Mouse (Mus musculus) gastrocnemius, adult 8-10 months (tissue): ENCODE measurements around the gene Rad23b. TPM values are rescaled to one million over a fixed set of nuclear protein-coding genes. Genes with fewer than 3 reads are reported as not detected.
"Not testable (repeated sequence)": the region's sequence is repeated elsewhere in the genome, so short reads cannot be mapped to it uniquely, and the experiment has no call there.

Experiments used
- DNase-seq, 2 experiments: peaks; one replicate each; pipeline ENCODE4 v3.0.0; 2022; ENCODE audit warnings: low spot score in 2 of 2
- total RNA-seq, 4 experiments: library from RNA; stranded (reverse); gene quantifications; 2 replicates each; pipeline ENCODE4 v1.2.4; 2022

Rad23b gene
- total RNA-seq, 4 experiments from 2014 or later, result 125 to 157 (median 139) TPM

- no peak for DNase-seq
Observed at GRCm38 (mm10) chr4:55354038-55354437, 4.2 kb downstream of the Rad23b start.

- no peak for DNase-seq
Observed at GRCm38 (mm10) chr4:55355845-55356244, 6.0 kb downstream of the Rad23b start.

- no peak for DNase-seq
Observed at GRCm38 (mm10) chr4:55356726-55357125, 6.9 kb downstream of the Rad23b start.

GRCm38 (mm10) chr4:55363866-55364265 lies 14.0 kb downstream of the Rad23b start:
- DNase-seq, result no peak

GRCm38 (mm10) chr4:55364374-55364773 lies 14.5 kb downstream of the Rad23b start:
- no peak for DNase-seq

- DNase-seq, result no peak
Observed at GRCm38 (mm10) chr4:55366014-55366413, 16.2 kb downstream of the Rad23b start.

GRCm38 (mm10) chr4:55370127-55370526 lies 20.3 kb downstream of the Rad23b start:
- no peak for DNase-seq

GRCm38 (mm10) chr4:55371355-55371754 lies 21.5 kb downstream of the Rad23b start:
- DNase-seq, result no peak

GRCm38 (mm10) chr4:55382350-55382749 lies 32.5 kb downstream of the Rad23b start:
- no peak for DNase-seq

- no peak for DNase-seq
Observed at GRCm38 (mm10) chr4:55386768-55387167, 36.9 kb downstream of the Rad23b start.

- no peak for DNase-seq
Observed at GRCm38 (mm10) chr4:55391480-55391879, 41.6 kb downstream of the Rad23b start.

GRCm38 (mm10) chr4:55392445-55392844 lies 42.6 kb downstream of the Rad23b start:
- no peak for DNase-seq

- no peak for DNase-seq
Observed at GRCm38 (mm10) chr4:55397911-55398762, 48.3 kb downstream of the Rad23b start.

- DNase-seq, result no peak
Observed at GRCm38 (mm10) chr4:55398901-55399300, 49.1 kb downstream of the Rad23b start.

- no peak for DNase-seq
Observed at GRCm38 (mm10) chr4:55405329-55405728, 55.5 kb downstream of the Rad23b start.

GRCm38 (mm10) chr4:55406558-55406957 lies 56.7 kb downstream of the Rad23b start:
- DNase-seq, result no peak

GRCm38 (mm10) chr4:55408081-55408480 lies 58.2 kb downstream of the Rad23b start:
- no peak for DNase-seq

- DNase-seq, result no peak
Observed at GRCm38 (mm10) chr4:55409025-55409424, 59.2 kb downstream of the Rad23b start.

- not testable (repeated sequence) for DNase-seq
Observed at GRCm38 (mm10) chr4:55409578-55410224, 59.9 kb downstream of the Rad23b start.

- DNase-seq, result no peak
Observed at GRCm38 (mm10) chr4:55415864-55416263, 66.0 kb downstream of the Rad23b start.

- no peak for DNase-seq
Observed at GRCm38 (mm10) chr4:55426250-55426649, 76.4 kb downstream of the Rad23b start.
